Comparison of ENCODE assay signal across 9 mouse cellular contexts in genomic region chr5:134102720-134103119, GRCm38 (mm10). TPM values are rescaled to one million over a fixed set of nuclear protein-coding genes. Genes with fewer than 3 reads are reported as not detected.
DNase-seq lines count a peak whose midpoint lies in the region; ATAC-seq and TF ChIP-seq lines count a peak whose summit lies in the region.
"Had no signal": no experiment of that assay in that cellular context is flagged by ENCODE, and none has a peak within 500 bp of the region (broad histone marks: within the 10 kb centered on the region; RNA-seq: fewer than 3 reads in every experiment).

No protein-coding gene starts in this region.

- dilution Hi-C loops in CH12.LX (cut with MboI; ENCODE audit: extremely low pct_ligation_motif_present, extremely low pct_unique_long_range_greater_than_20kb, low sequenced_read_pairs), result no loop called here

- no peak overlapping the region for H3K4me3 ChIP-seq in hindbrain, embryonic 13.5 days
- H3K4me3 ChIP-seq in hindbrain, embryonic 10.5 days, result no peak overlapping the region
- H3K4me3 ChIP-seq in CH12.LX (replicated peaks in 1 of 3; ENCODE audit: low read depth in 2 of 3, low read length in 2 of 3, poor library complexity in 1 of 3), result no peak overlapping the region
- no peak overlapping the region for H3K4me3 ChIP-seq in hindbrain, embryonic 15.5 days
- H3K4me3 ChIP-seq in midbrain, postnatal 0 days (ENCODE audit: low read depth, low read length), result peak overlapping the region; percentile 7; the same call in 1 of the 2 replicates
- H3K4me3 ChIP-seq: left cerebral cortex, adult 2 months had no signal

- H3K36me3 ChIP-seq in hindbrain, embryonic 13.5 days, result peaks cover 20% of the 10 kb centered on the region
- peaks cover 23% of the 10 kb centered on the region for H3K36me3 ChIP-seq in hindbrain, embryonic 10.5 days
- H3K36me3 ChIP-seq in CH12.LX (replicated peaks in 1 of 2; ENCODE audit: control insufficient read depth in 1 of 2, insufficient read depth in 1 of 2, low read length in 1 of 2), result peaks cover 0 to 8% of the 10 kb centered on the region in 2 experiments
- peaks cover 14% of the 10 kb centered on the region; the same call in 1 of the 2 replicates for H3K36me3 ChIP-seq in hindbrain, embryonic 15.5 days
- H3K36me3 ChIP-seq in midbrain, postnatal 0 days (ENCODE audit: insufficient read depth, low read length), result 0 out of 2 replicates have a peak, but pooled peaks cover 5% of the 10 kb centered on the region

- WGBS in hindbrain, embryonic 13.5 days, result 75% methylated on average over 6 of the region's 6 CpGs
- WGBS in hindbrain, embryonic 10.5 days, result 84% methylated on average over 6 of the region's 6 CpGs
- 80% methylated on average over 6 of the region's 6 CpGs for whole genome bisulfite sequencing in hindbrain, embryonic 15.5 days
- WGBS in midbrain, postnatal 0 days, result 71% methylated on average over 6 of the region's 6 CpGs

- peak overlapping the region; percentile 74 for H3K4me2 ChIP-seq in hindbrain, embryonic 13.5 days
- peak overlapping the region; percentile 22; the same call in 1 of the 2 replicates for H3K4me2 ChIP-seq in CH12.LX (ENCODE audit: insufficient read depth, low read depth, poor library complexity, severe bottlenecking)
- peak overlapping the region; percentile 92 for H3K4me2 ChIP-seq in hindbrain, embryonic 15.5 days
- peak overlapping the region; percentile 88 for H3K4me2 ChIP-seq in midbrain, postnatal 0 days (ENCODE audit: low read depth, low read length, poor library complexity, severe bottlenecking)

- no peaks in the 10 kb centered on the region for H3K79me2 ChIP-seq in CH12.LX (replicated peaks; ENCODE audit: control insufficient read depth, extremely low read depth, insufficient read depth, poor library complexity, severe bottlenecking)

- DNase-seq in hindbrain, embryonic 10.5 days (ENCODE audit: low spot score), result no peak
- DNase-seq in CH12.LX (ENCODE audit: extremely low read depth), result peak; percentile 75
- no peak for DNase-seq in midbrain, postnatal 0 days (ENCODE audit: low spot score)
- no peak for DNase-seq in kidney, adult 11 months
- no peak for DNase-seq in lung, postnatal 14 days
- DNase-seq in right cerebral cortex, postnatal 25 days, result no peak

- no peak overlapping the region for H3K27ac ChIP-seq in hindbrain, embryonic 13.5 days
- no peak overlapping the region for H3K27ac ChIP-seq in hindbrain, embryonic 10.5 days
- no peak overlapping the region for H3K27ac ChIP-seq in CH12.LX (ENCODE audit: insufficient read depth, low read depth)
- H3K27ac ChIP-seq in hindbrain, embryonic 15.5 days (replicated peaks), result no peak overlapping the region
- no peak overlapping the region for H3K27ac ChIP-seq in midbrain, postnatal 0 days (ENCODE audit: low read depth, low read length)
- H3K27ac ChIP-seq: left cerebral cortex, adult 2 months had no signal

- in situ Hi-C loops in CH12.LX (cut with MboI; ENCODE audit: low pct_ligation_motif_present, low pct_unique_long_range_greater_than_20kb, low sequenced_read_pairs), result no loop called here

- no peaks in the 10 kb centered on the region for H3K9me3 ChIP-seq in hindbrain, embryonic 13.5 days
- peaks cover 7% of the 10 kb centered on the region; the same call in 1 of the 2 replicates for H3K9me3 ChIP-seq in hindbrain, embryonic 10.5 days
- H3K9me3 ChIP-seq in CH12.LX (replicated peaks; ENCODE audit: low read length), result peaks cover 6% of the 10 kb centered on the region
- H3K9me3 ChIP-seq in hindbrain, embryonic 15.5 days, result no peaks in the 10 kb centered on the region
- no peaks in the 10 kb centered on the region for H3K9me3 ChIP-seq in midbrain, postnatal 0 days (ENCODE audit: low read length)

- no peaks in the 10 kb centered on the region for H3K27me3 ChIP-seq in hindbrain, embryonic 13.5 days
- H3K27me3 ChIP-seq in hindbrain, embryonic 10.5 days (ENCODE audit: insufficient read depth, poor library complexity, severe bottlenecking), result peaks cover 7% of the 10 kb centered on the region; the same call in 1 of the 2 replicates
- H3K27me3 ChIP-seq in CH12.LX (replicated peaks), result no peaks in the 10 kb centered on the region
- H3K27me3 ChIP-seq in hindbrain, embryonic 15.5 days, result no peaks in the 10 kb centered on the region
- no peaks in the 10 kb centered on the region for H3K27me3 ChIP-seq in midbrain, postnatal 0 days (ENCODE audit: insufficient read depth, low read length)

- ATAC-seq in hindbrain, embryonic 13.5 days (ENCODE audit: low FRiP score), result no peak
- ATAC-seq in hindbrain, embryonic 15.5 days (ENCODE audit: low FRiP score, low read depth), result no peak
- ATAC-seq in midbrain, postnatal 0 days (ENCODE audit: low FRiP score), result no peak

- H3K4me1 ChIP-seq in hindbrain, embryonic 13.5 days (replicated peaks), result peaks cover 36% of the 10 kb centered on the region
- H3K4me1 ChIP-seq in hindbrain, embryonic 10.5 days (replicated peaks), result peaks cover 42% of the 10 kb centered on the region
- H3K4me1 ChIP-seq in CH12.LX (ENCODE audit: control insufficient read depth in 1 of 2, insufficient read depth in 2 of 2), result peaks cover 15 to 44% of the 10 kb centered on the region in 2 experiments
- peaks cover 39% of the 10 kb centered on the region for H3K4me1 ChIP-seq in hindbrain, embryonic 15.5 days (replicated peaks)
- 0 out of 2 replicates have a peak, but pooled peaks cover 6% of the 10 kb centered on the region for H3K4me1 ChIP-seq in midbrain, postnatal 0 days (ENCODE audit: insufficient read depth, low read length)

- no peak for TF ChIP-seq RAD21 in CH12.LX (IDR thresholded peaks at IDR 0.05; ENCODE audit: low read depth, low read length)

- TF ChIP-seq POLR2A in CH12.LX (IDR thresholded peaks at IDR 0.05; ENCODE audit: low read depth, low read length), result no peak

- no peak for TF ChIP-seq EP300 in CH12.LX (IDR thresholded peaks at IDR 0.05; ENCODE audit: low read length)

- H3K9ac ChIP-seq in hindbrain, embryonic 13.5 days, result no peak overlapping the region
- no peak overlapping the region for H3K9ac ChIP-seq in CH12.LX (ENCODE audit: insufficient read depth, low read depth)
- H3K9ac ChIP-seq in hindbrain, embryonic 15.5 days, result no peak overlapping the region
- no peak overlapping the region for H3K9ac ChIP-seq in midbrain, postnatal 0 days (replicated peaks; ENCODE audit: low read length, poor library complexity, severe bottlenecking)

- no peak for TF ChIP-seq CTCF in CH12.LX (conservative IDR thresholded peaks at IDR 0.05 in 1 of 2, IDR thresholded peaks at IDR 0.05 in 1 of 2; ENCODE audit: low read depth in 2 of 2, low read length in 2 of 2)
- TF ChIP-seq CTCF in midbrain, postnatal 0 days (IDR thresholded peaks at IDR 0.05), result no peak

TF ChIP-seq in CH12.LX, 34 proteins besides CTCF, POLR2A, EP300 and RAD21:
- TF ChIP-seq MAZ (IDR thresholded peaks at IDR 0.05; ENCODE audit: low read depth, low read length) (peak; percentile 61; the same call in 1 of the 2 replicates), IRF4 (IDR thresholded peaks at IDR 0.05; ENCODE audit: low read depth, low read length) (peak; percentile 60), ETS1 (conservative IDR thresholded peaks at IDR 0.05; ENCODE audit: low read depth, low read length) (peak; percentile 59), ZC3H11A (IDR thresholded peaks at IDR 0.05; ENCODE audit: low read depth, low read length) (no peak), JUND (conservative IDR thresholded peaks at IDR 0.05; ENCODE audit: low read depth, low read length) (peak; percentile 76), JUN (IDR thresholded peaks at IDR 0.05; ENCODE audit: insufficient read depth, low read depth, low read length) (peak; percentile 61), ELF1 (IDR thresholded peaks at IDR 0.05; ENCODE audit: low read depth, low read length) (peak; percentile 62), RCOR1 (conservative IDR thresholded peaks at IDR 0.05; ENCODE audit: low read depth, low read length) (no peak; the same call in 1 of the 2 replicates)

RNA-seq across cellular contexts. Expression of gene Castor2, which starts 3.2 kb away (rescaled TPM):
- 23.8 and 29.3 TPM in 2 replicates for polyA plus RNA-seq in hindbrain, embryonic 13.5 days (2015; fragmentation: Nextera tagmentation; extraction: Ambion mirVana)
- polyA plus RNA-seq in hindbrain, embryonic 10.5 days (2016; fragmentation: Nextera tagmentation; extraction: Ambion mirVana), result 10.3 TPM in 2 replicates
- total RNA-seq in CH12.LX (2012; rRNA removed), result 1.2 and 1.3 TPM in 2 replicates
- total RNA-seq in CH12.LX (2014; rRNA removed), result 0.31 and 0.35 TPM in 2 replicates
- 3.8 and 3.9 TPM in 2 replicates for polyA plus RNA-seq in CH12.LX (2012; ENCODE audit: insufficient read length, low read depth)
- polyA plus RNA-seq in hindbrain, embryonic 15.5 days (2015; fragmentation: Nextera tagmentation; extraction: Ambion mirVana), result 26.6 and 27.5 TPM in 2 replicates
- total RNA-seq in midbrain, postnatal 0 days (2014; rRNA removed), result 32.3 and 33.6 TPM in 2 replicates
- 27.0 and 27.6 TPM in 2 replicates for polyA plus RNA-seq in midbrain, postnatal 0 days (2015; fragmentation: Nextera tagmentation; extraction: Ambion mirVana)

Comparison
In these comparisons a context has a peak if more than half of its experiments do, and no peak if none do; other contexts are left out.
1. H3K4me2 ChIP-seq: peak in every context shown above with its lines; median percentile 92 in hindbrain, embryonic 15.5 days; 88 in midbrain, postnatal 0 days; 74 in hindbrain, embryonic 13.5 days; 22 in CH12.LX.